Mouse (Mus musculus): ENCODE data around the gene Ddx5. TPM values are rescaled to one million over a fixed set of nuclear protein-coding genes. Genes with fewer than 3 reads are reported as not detected.

The Ddx5 gene
- polyA plus RNA-seq, 1 experiment from 2014 or later, result 237 TPM

- Histone ChIP-seq H3K27ac (ENCODE audit: low read length) (no peak overlapping the region), H3K4me2 (ENCODE audit: low read depth, low read length) (no peak overlapping the region), H3K36me3 (ENCODE audit: control insufficient read depth, insufficient read depth) (peaks cover 38% of the 10 kb centered on the region), H3K27me3 (ENCODE audit: control insufficient read depth, insufficient read depth, low read length) (no peaks in the 10 kb centered on the region), H3K9me3 (replicated peaks; ENCODE audit: control insufficient read depth, low read length) (no peaks in the 10 kb centered on the region), H3K9ac (ENCODE audit: low read length) (no peak overlapping the region), H3K4me1 (ENCODE audit: control insufficient read depth, insufficient read depth, low read length) (peaks cover 5% of the 10 kb centered on the region), H3K4me3 (ENCODE audit: low read length) (no peak overlapping the region)
- ATAC-seq (replicated peaks; ENCODE audit: extremely low read depth, insufficient read depth, low FRiP score), result no peak
- WGBS, result 87% methylated on average over 3 of the region's 3 CpGs
Observed at GRCm38 (mm10) chr11:106777395-106777794, 11.6 kb downstream of the Ddx5 start.

GRCm38 (mm10) chr11:106776960-106777359 is 12.0 kb downstream of the Ddx5 start:
- H3K27ac ChIP-seq (ENCODE audit: low read length), result no peak overlapping the region
- no peak for ATAC-seq (replicated peaks; ENCODE audit: extremely low read depth, insufficient read depth, low FRiP score)
- 91% methylated on average over 4 of the region's 4 CpGs for WGBS
- H3K4me3 ChIP-seq (ENCODE audit: low read length), result no peak overlapping the region
- peaks cover 38% of the 10 kb centered on the region for H3K36me3 ChIP-seq (ENCODE audit: control insufficient read depth, insufficient read depth)
- H3K27me3 ChIP-seq (ENCODE audit: control insufficient read depth, insufficient read depth, low read length), result no peaks in the 10 kb centered on the region
- H3K9me3 ChIP-seq (replicated peaks; ENCODE audit: control insufficient read depth, low read length), result no peaks in the 10 kb centered on the region
- no peak overlapping the region for H3K9ac ChIP-seq (ENCODE audit: low read length)
- H3K4me2 ChIP-seq (ENCODE audit: low read depth, low read length), result no peak overlapping the region
- peaks cover 5% of the 10 kb centered on the region for H3K4me1 ChIP-seq (ENCODE audit: control insufficient read depth, insufficient read depth, low read length)

- H3K36me3 ChIP-seq (ENCODE audit: control insufficient read depth, insufficient read depth), result peaks cover 59% of the 10 kb centered on the region
- H3K27me3 ChIP-seq (ENCODE audit: control insufficient read depth, insufficient read depth, low read length), result no peaks in the 10 kb centered on the region
- 96% methylated on average over 9 of the region's 9 CpGs for WGBS
Observed at GRCm38 (mm10) chr11:106773061-106773460, 15.9 kb downstream of the Ddx5 start.

GRCm38 (mm10) chr11:106770195-106770974 is 18.6 kb downstream of the Ddx5 start:
- no peak overlapping the region for H3K9ac ChIP-seq (ENCODE audit: low read length)
- no peak overlapping the region for H3K4me2 ChIP-seq (ENCODE audit: low read depth, low read length)
- no peak overlapping the region for H3K4me3 ChIP-seq (ENCODE audit: low read length)
- no peak overlapping the region for H3K27ac ChIP-seq (ENCODE audit: low read length)
- 96% methylated on average over 9 of the region's 9 CpGs for WGBS
- H3K27me3 ChIP-seq (ENCODE audit: control insufficient read depth, insufficient read depth, low read length), result no peaks in the 10 kb centered on the region
- H3K36me3 ChIP-seq (ENCODE audit: control insufficient read depth, insufficient read depth), result peaks cover 70% of the 10 kb centered on the region
- H3K4me1 ChIP-seq (ENCODE audit: control insufficient read depth, insufficient read depth, low read length), result no peaks in the 10 kb centered on the region
- ATAC-seq (replicated peaks; ENCODE audit: extremely low read depth, insufficient read depth, low FRiP score), result no peak
- H3K9me3 ChIP-seq (replicated peaks; ENCODE audit: control insufficient read depth, low read length), result peaks cover 3% of the 10 kb centered on the region

More at GRCm38 (mm10) chr11:106773061-106773460, 15.9 kb downstream of the Ddx5 start:
- no peak overlapping the region for H3K27ac ChIP-seq (ENCODE audit: low read length)
- no peaks in the 10 kb centered on the region; the same call in 1 of the 2 replicates for H3K9me3 ChIP-seq (replicated peaks; ENCODE audit: control insufficient read depth, low read length)
- no peak overlapping the region for H3K9ac ChIP-seq (ENCODE audit: low read length)
- H3K4me3 ChIP-seq (ENCODE audit: low read length), result no peak overlapping the region
- no peak for ATAC-seq (replicated peaks; ENCODE audit: extremely low read depth, insufficient read depth, low FRiP score)
- no peak overlapping the region for H3K4me2 ChIP-seq (ENCODE audit: low read depth, low read length)
- peaks cover 2% of the 10 kb centered on the region; the same call in 1 of the 2 replicates for H3K4me1 ChIP-seq (ENCODE audit: control insufficient read depth, insufficient read depth, low read length)

GRCm38 (mm10) chr11:106767516-106767915 is 21.5 kb downstream of the Ddx5 start:
- no peak overlapping the region for H3K27ac ChIP-seq (ENCODE audit: low read length)
- H3K4me2 ChIP-seq (ENCODE audit: low read depth, low read length), result no peak overlapping the region
- 93% methylated on average over 4 of the region's 4 CpGs for WGBS
- peaks cover 49% of the 10 kb centered on the region for H3K36me3 ChIP-seq (ENCODE audit: control insufficient read depth, insufficient read depth)
- peaks cover 3% of the 10 kb centered on the region for H3K9me3 ChIP-seq (replicated peaks; ENCODE audit: control insufficient read depth, low read length)
- H3K4me3 ChIP-seq (ENCODE audit: low read length), result no peak overlapping the region
- no peak for ATAC-seq (replicated peaks; ENCODE audit: extremely low read depth, insufficient read depth, low FRiP score)
- H3K9ac ChIP-seq (ENCODE audit: low read length), result no peak overlapping the region
- H3K27me3 ChIP-seq (ENCODE audit: control insufficient read depth, insufficient read depth, low read length), result no peaks in the 10 kb centered on the region
- peaks cover 10% of the 10 kb centered on the region for H3K4me1 ChIP-seq (ENCODE audit: control insufficient read depth, insufficient read depth, low read length)

- Histone ChIP-seq H3K9me3 (replicated peaks; ENCODE audit: control insufficient read depth, low read length) (peaks cover 3% of the 10 kb centered on the region), H3K27ac (ENCODE audit: low read length) (no peak overlapping the region), H3K9ac (ENCODE audit: low read length) (no peak overlapping the region), H3K36me3 (ENCODE audit: control insufficient read depth, insufficient read depth) (peaks cover 43% of the 10 kb centered on the region), H3K4me1 (ENCODE audit: control insufficient read depth, insufficient read depth, low read length) (peaks cover 19% of the 10 kb centered on the region), H3K4me3 (ENCODE audit: low read length) (no peak overlapping the region), H3K4me2 (ENCODE audit: low read depth, low read length) (no peak overlapping the region), H3K27me3 (ENCODE audit: control insufficient read depth, insufficient read depth, low read length) (no peaks in the 10 kb centered on the region)
- 91% methylated on average over 4 of the region's 4 CpGs for WGBS
- ATAC-seq (replicated peaks; ENCODE audit: extremely low read depth, insufficient read depth, low FRiP score), result no peak
Observed at GRCm38 (mm10) chr11:106766611-106767162, 22.3 kb downstream of the Ddx5 start.

- peaks cover 13% of the 10 kb centered on the region for H3K36me3 ChIP-seq (ENCODE audit: control insufficient read depth, insufficient read depth)
- peaks cover 3% of the 10 kb centered on the region for H3K9me3 ChIP-seq (replicated peaks; ENCODE audit: control insufficient read depth, low read length)
- 58% methylated on average over 9 of the region's 9 CpGs for WGBS
- peaks cover 22% of the 10 kb centered on the region for H3K4me1 ChIP-seq (ENCODE audit: control insufficient read depth, insufficient read depth, low read length)
- peak overlapping the region; percentile 88 for H3K27ac ChIP-seq (ENCODE audit: low read length)
- 0 out of 2 replicates have a peak overlapping the region, but pooled peaks have one; percentile 1 for H3K4me2 ChIP-seq (ENCODE audit: low read depth, low read length)
- no peaks in the 10 kb centered on the region for H3K27me3 ChIP-seq (ENCODE audit: control insufficient read depth, insufficient read depth, low read length)
- 0 out of 2 replicates have a peak overlapping the region, but pooled peaks have one; percentile 31 for H3K9ac ChIP-seq (ENCODE audit: low read length)
- no peak overlapping the region for H3K4me3 ChIP-seq (ENCODE audit: low read length)
- no peak for ATAC-seq (replicated peaks; ENCODE audit: extremely low read depth, insufficient read depth, low FRiP score)
Observed at GRCm38 (mm10) chr11:106762800-106763185, 26.2 kb downstream of the Ddx5 start.

- H3K27me3 ChIP-seq (ENCODE audit: control insufficient read depth, insufficient read depth, low read length), result no peaks in the 10 kb centered on the region
- peaks cover 22% of the 10 kb centered on the region for H3K4me1 ChIP-seq (ENCODE audit: control insufficient read depth, insufficient read depth, low read length)
- ATAC-seq (replicated peaks; ENCODE audit: extremely low read depth, insufficient read depth, low FRiP score), result peak; percentile 63
- no peaks in the 10 kb centered on the region for H3K9me3 ChIP-seq (replicated peaks; ENCODE audit: control insufficient read depth, low read length)
- no peak overlapping the region for H3K4me2 ChIP-seq (ENCODE audit: low read depth, low read length)
- H3K27ac ChIP-seq (ENCODE audit: low read length), result peak overlapping the region; percentile 88
- H3K36me3 ChIP-seq (ENCODE audit: control insufficient read depth, insufficient read depth), result peaks cover 9% of the 10 kb centered on the region
- H3K4me3 ChIP-seq (ENCODE audit: low read length), result no peak overlapping the region
- peak overlapping the region; percentile 31; the same call in 1 of the 2 replicates for H3K9ac ChIP-seq (ENCODE audit: low read length)
- WGBS, result 14% methylated on average over 5 of the region's 5 CpGs
Observed at GRCm38 (mm10) chr11:106762139-106762799, 26.7 kb downstream of the Ddx5 start.

GRCm38 (mm10) chr11:106760511-106760910 is 28.5 kb downstream of the Ddx5 start:
- Histone ChIP-seq H3K9me3 (replicated peaks; ENCODE audit: control insufficient read depth, low read length) (no peaks in the 10 kb centered on the region), H3K4me3 (ENCODE audit: low read length) (no peak overlapping the region), H3K4me1 (ENCODE audit: control insufficient read depth, insufficient read depth, low read length) (peaks cover 22% of the 10 kb centered on the region), H3K27ac (ENCODE audit: low read length) (no peak overlapping the region), H3K27me3 (ENCODE audit: control insufficient read depth, insufficient read depth, low read length) (no peaks in the 10 kb centered on the region), H3K9ac (ENCODE audit: low read length) (no peak overlapping the region), H3K4me2 (ENCODE audit: low read depth, low read length) (no peak overlapping the region), H3K36me3 (ENCODE audit: control insufficient read depth, insufficient read depth) (no peaks in the 10 kb centered on the region)
- ATAC-seq (replicated peaks; ENCODE audit: extremely low read depth, insufficient read depth, low FRiP score), result no peak
- 81% methylated on average over 5 of the region's 5 CpGs for WGBS
